Mouse (Mus musculus): ENCODE measurements around the gene Aak1. TPM values are rescaled to one million over a fixed set of nuclear protein-coding genes. Genes with fewer than 3 reads are reported as not detected.

Gene Aak1
- polyA plus RNA-seq, 1 experiment from 2014 or later, result 13.3 TPM

GRCm38 (mm10) chr6:86985314-86986106, 136.2 kb downstream of the Aak1 start:
- no peak overlapping the region for H3K27ac ChIP-seq (replicated peaks)
- no peaks in the 10 kb centered on the region for H3K4me1 ChIP-seq
- 86% methylated on average over 8 of the region's 8 CpGs for WGBS
- peaks cover 26% of the 10 kb centered on the region for H3K36me3 ChIP-seq (replicated peaks)
- H3K4me3 ChIP-seq, result no peak overlapping the region
- DNase-seq (ENCODE audit: low spot score), result no peak
- H3K9me3 ChIP-seq, result no peaks in the 10 kb centered on the region
- H3K27me3 ChIP-seq (replicated peaks; ENCODE audit: low read depth, poor library complexity, severe bottlenecking), result no peaks in the 10 kb centered on the region

GRCm38 (mm10) chr6:86989576-86989975, 140.3 kb downstream of the Aak1 start:
- DNase-seq (ENCODE audit: low spot score), result no peak
- WGBS, result 91% methylated on average over 6 of the region's 6 CpGs

GRCm38 (mm10) chr6:86991041-86991440, 141.7 kb downstream of the Aak1 start:
- 88% methylated on average over 3 of the region's 3 CpGs for WGBS
- no peaks in the 10 kb centered on the region for H3K4me1 ChIP-seq
- no peak overlapping the region for H3K27ac ChIP-seq (replicated peaks)
- H3K9me3 ChIP-seq, result no peaks in the 10 kb centered on the region
- H3K4me3 ChIP-seq, result no peak overlapping the region
- H3K27me3 ChIP-seq (replicated peaks; ENCODE audit: low read depth, poor library complexity, severe bottlenecking), result no peaks in the 10 kb centered on the region
- peaks cover 23% of the 10 kb centered on the region for H3K36me3 ChIP-seq (replicated peaks)
- DNase-seq (ENCODE audit: low spot score), result no peak

More at GRCm38 (mm10) chr6:86989576-86989975, 140.3 kb downstream of the Aak1 start:
- no peaks in the 10 kb centered on the region for H3K9me3 ChIP-seq
- H3K4me3 ChIP-seq, result no peak overlapping the region
- no peaks in the 10 kb centered on the region for H3K4me1 ChIP-seq
- no peak overlapping the region for H3K27ac ChIP-seq (replicated peaks)
- no peaks in the 10 kb centered on the region for H3K27me3 ChIP-seq (replicated peaks; ENCODE audit: low read depth, poor library complexity, severe bottlenecking)
- peaks cover 19% of the 10 kb centered on the region for H3K36me3 ChIP-seq (replicated peaks)

DNA sequence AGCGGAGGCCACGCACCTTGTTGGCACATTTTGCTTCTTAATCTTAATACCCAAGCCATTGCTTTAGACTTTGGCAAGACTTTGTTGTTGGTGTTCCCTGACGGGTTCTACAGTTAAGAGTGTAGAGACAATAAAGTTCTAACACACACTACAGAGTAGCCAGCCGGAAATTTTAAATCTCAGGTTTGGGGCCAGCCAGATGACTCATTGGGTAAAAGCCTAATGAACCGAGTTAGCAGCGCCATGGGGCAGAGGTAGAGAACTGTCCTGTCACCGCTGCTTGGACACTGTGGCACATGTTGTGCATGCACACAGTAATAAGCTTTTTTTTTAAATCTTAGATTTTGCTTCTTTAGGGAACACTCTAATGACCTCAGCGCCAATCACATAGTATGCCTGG, 143.0 kb downstream of the Aak1 start:
- H3K27ac ChIP-seq (replicated peaks), result no peak overlapping the region
- peaks cover 32% of the 10 kb centered on the region for H3K36me3 ChIP-seq (replicated peaks)
- H3K4me3 ChIP-seq, result no peak overlapping the region
- no peaks in the 10 kb centered on the region for H3K27me3 ChIP-seq (replicated peaks; ENCODE audit: low read depth, poor library complexity, severe bottlenecking)
- 94% methylated on average over 8 of the region's 8 CpGs for WGBS
- H3K4me1 ChIP-seq, result no peaks in the 10 kb centered on the region
- no peaks in the 10 kb centered on the region for H3K9me3 ChIP-seq
- no peak for DNase-seq (ENCODE audit: low spot score)

GRCm38 (mm10) chr6:86994254-86994653, 144.9 kb downstream of the Aak1 start:
- no peak overlapping the region for H3K4me3 ChIP-seq
- H3K27me3 ChIP-seq (replicated peaks; ENCODE audit: low read depth, poor library complexity, severe bottlenecking), result no peaks in the 10 kb centered on the region
- H3K4me1 ChIP-seq, result no peaks in the 10 kb centered on the region
- WGBS, result 87% methylated on average over 4 of the region's 4 CpGs
- no peaks in the 10 kb centered on the region for H3K9me3 ChIP-seq
- DNase-seq (ENCODE audit: low spot score), result no peak
- peaks cover 36% of the 10 kb centered on the region for H3K36me3 ChIP-seq (replicated peaks)
- H3K27ac ChIP-seq (replicated peaks), result no peak overlapping the region

- Histone ChIP-seq H3K4me3 (no peak overlapping the region), H3K4me1 (no peaks in the 10 kb centered on the region), H3K36me3 (replicated peaks) (peaks cover 29% of the 10 kb centered on the region), H3K9me3 (no peaks in the 10 kb centered on the region), H3K27ac (replicated peaks) (no peak overlapping the region), H3K27me3 (replicated peaks; ENCODE audit: low read depth, poor library complexity, severe bottlenecking) (no peaks in the 10 kb centered on the region)
- 88% methylated on average over 5 of the region's 5 CpGs for WGBS
- no peak for DNase-seq (ENCODE audit: low spot score)
Observed at GRCm38 (mm10) chr6:86996629-86997307, 147.5 kb downstream of the Aak1 start.

DNA sequence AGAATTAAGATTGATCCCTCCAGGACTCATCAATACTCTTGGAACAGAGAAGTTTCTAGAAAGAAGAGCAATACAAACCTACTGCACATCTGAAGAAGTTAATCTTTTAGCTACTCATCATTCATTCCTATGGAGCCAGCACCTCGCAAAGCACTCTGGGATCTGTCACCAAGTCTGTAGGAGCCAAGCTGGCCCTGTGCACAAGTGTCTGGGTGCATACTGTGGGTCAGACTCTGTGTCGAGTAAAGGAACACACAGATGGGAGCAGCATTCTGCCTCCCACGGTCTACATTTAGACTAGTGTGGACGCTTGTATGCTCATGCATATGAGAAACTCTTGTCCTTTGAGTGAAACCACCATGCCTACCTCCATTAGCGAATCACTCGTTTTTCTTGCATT, 148.0 kb downstream of the Aak1 start:
- Histone ChIP-seq H3K27me3 (replicated peaks; ENCODE audit: low read depth, poor library complexity, severe bottlenecking) (no peaks in the 10 kb centered on the region), H3K27ac (replicated peaks) (no peak overlapping the region), H3K4me3 (no peak overlapping the region), H3K36me3 (replicated peaks) (peaks cover 29% of the 10 kb centered on the region), H3K9me3 (no peaks in the 10 kb centered on the region), H3K4me1 (no peaks in the 10 kb centered on the region)
- 96% methylated on average over 6 of the region's 6 CpGs for WGBS
- no peak for DNase-seq (ENCODE audit: low spot score)

- no peak overlapping the region for H3K27ac ChIP-seq (replicated peaks)
- H3K9me3 ChIP-seq, result no peaks in the 10 kb centered on the region
- no peaks in the 10 kb centered on the region for H3K27me3 ChIP-seq (replicated peaks; ENCODE audit: low read depth, poor library complexity, severe bottlenecking)
- 92% methylated on average over 6 of the region's 6 CpGs for WGBS
- peaks cover 16% of the 10 kb centered on the region for H3K36me3 ChIP-seq (replicated peaks)
- no peak for DNase-seq (ENCODE audit: low spot score)
- H3K4me3 ChIP-seq, result no peak overlapping the region
- no peaks in the 10 kb centered on the region for H3K4me1 ChIP-seq
Observed at GRCm38 (mm10) chr6:87001995-87002394, 152.7 kb downstream of the Aak1 start.

GRCm38 (mm10) chr6:87002521-87003055, 153.3 kb downstream of the Aak1 start:
- Histone ChIP-seq H3K9me3 (no peaks in the 10 kb centered on the region), H3K4me3 (no peak overlapping the region), H3K4me1 (no peaks in the 10 kb centered on the region), H3K27ac (replicated peaks) (0 out of 2 replicates have a peak overlapping the region, but pooled peaks have one; percentile 44), H3K27me3 (replicated peaks; ENCODE audit: low read depth, poor library complexity, severe bottlenecking) (no peaks in the 10 kb centered on the region), H3K36me3 (replicated peaks) (peaks cover 10% of the 10 kb centered on the region)
- 55% methylated on average over 8 of the region's 8 CpGs for WGBS
- DNase-seq (ENCODE audit: low spot score), result peak; percentile 79

GRCm38 (mm10) chr6:87004099-87004498, 154.8 kb downstream of the Aak1 start:
- peaks cover under 1% of the 10 kb centered on the region; the same call in 1 of the 2 replicates for H3K4me1 ChIP-seq
- H3K4me3 ChIP-seq, result no peak overlapping the region
- no peaks in the 10 kb centered on the region for H3K27me3 ChIP-seq (replicated peaks; ENCODE audit: low read depth, poor library complexity, severe bottlenecking)
- no peaks in the 10 kb centered on the region; the same call in 1 of the 2 replicates for H3K36me3 ChIP-seq (replicated peaks)
- H3K9me3 ChIP-seq, result no peaks in the 10 kb centered on the region
- no peak for DNase-seq (ENCODE audit: low spot score)
- 80% methylated on average over 2 of the region's 2 CpGs for WGBS
- H3K27ac ChIP-seq (replicated peaks), result no peak overlapping the region

- no peak overlapping the region for H3K27ac ChIP-seq (replicated peaks)
- H3K36me3 ChIP-seq (replicated peaks), result no peaks in the 10 kb centered on the region
- peaks cover 13% of the 10 kb centered on the region for H3K4me1 ChIP-seq
- no peak overlapping the region for H3K4me3 ChIP-seq
- no peaks in the 10 kb centered on the region for H3K27me3 ChIP-seq (replicated peaks; ENCODE audit: low read depth, poor library complexity, severe bottlenecking)
- no peak for DNase-seq (ENCODE audit: low spot score)
- no peaks in the 10 kb centered on the region for H3K9me3 ChIP-seq
Observed at GRCm38 (mm10) chr6:87005577-87005976, 156.3 kb downstream of the Aak1 start.

DNA sequence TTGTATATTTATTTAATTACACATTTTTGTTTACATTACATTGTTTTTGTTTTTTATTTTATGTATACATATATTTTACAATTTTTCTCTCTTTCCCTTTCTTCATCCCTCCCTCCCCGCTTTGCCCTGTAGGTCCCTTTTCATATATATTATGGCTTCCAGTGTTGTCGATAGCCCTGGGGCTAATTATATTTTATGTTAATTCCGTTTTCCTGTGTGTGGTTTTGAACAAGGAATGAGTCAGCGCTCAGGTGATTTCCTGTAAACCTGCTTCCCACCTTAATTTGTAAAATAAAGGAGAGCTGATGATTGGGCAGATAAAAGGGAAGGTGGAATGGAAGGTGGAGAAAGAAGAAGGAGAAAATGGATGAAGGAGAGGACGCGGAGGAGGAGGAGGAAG, 159.6 kb downstream of the Aak1 start, which contains the start of gene Nfu1:
Gene Nfu1 (plus strand): TSS at position 350 of the 400 bp plus-strand sequence.
- no peaks in the 10 kb centered on the region for H3K9me3 ChIP-seq
- WGBS, result 78% methylated on average over 6 of the region's 6 CpGs
- peak within 1 kb of the TSS; percentile 95 for H3K27ac ChIP-seq (replicated peaks)

More for the DNA sequence above, 159.6 kb downstream of the Aak1 start, which contains the start of gene Nfu1:
- Histone ChIP-seq H3K4me3 (peak within 1 kb of the TSS; percentile 96), H3K4me1 (peaks cover 16% of the 10 kb centered on the region), H3K27me3 (replicated peaks; ENCODE audit: low read depth, poor library complexity, severe bottlenecking) (no peaks in the 10 kb centered on the region), H3K36me3 (replicated peaks) (peaks cover 11% of the 10 kb centered on the region)
- no peak for DNase-seq (ENCODE audit: low spot score)
